Mouse (Mus musculus) MEL (cell line): ENCODE data around the gene Kmt2d.

Experiments used
- CHD2 ChIP-seq: IDR thresholded peaks from 2 replicates; pipeline ENCODE4 v1.6.1; 2011; ENCODE audit warnings: low read length, improper control_type of control experiment
- CTCF ChIP-seq, 3 experiments: IDR thresholded peaks in 2 of 3; conservative IDR thresholded peaks in 1 of 3; 2 replicates each; pipeline ENCODE4 v1.5.1; 2011 to 2012; ENCODE audit warnings: low read length in 3 of 3, low read depth in 2 of 3, mild to moderate bottlenecking in 2 of 3, improper control_type of control experiment in 1 of 3, inconsistent platforms in 1 of 3, mixed read lengths in 1 of 3, moderate library complexity in 1 of 3; ENCODE audit not compliant: control insufficient read depth in 1 of 3, insufficient read depth in 1 of 3, poor library complexity in 1 of 3, severe bottlenecking in 1 of 3
- MYB ChIP-seq: IDR thresholded peaks from 2 replicates; pipeline ENCODE4 v1.6.1; 2011; ENCODE audit warnings: mild to moderate bottlenecking, low read depth, low read length, improper control_type of control experiment
- POLR2A ChIP-seq, 2 experiments: IDR thresholded peaks; 2 replicates each; pipeline ENCODE4 v1.6.1; 2011 to 2012; ENCODE audit warnings: low read length in 2 of 2, mild to moderate bottlenecking in 2 of 2, control low read depth in 1 of 2, improper control_type of control experiment in 1 of 2, low read depth in 1 of 2, moderate library complexity in 1 of 2; ENCODE audit not compliant: control insufficient read depth in 1 of 2, insufficient read depth in 1 of 2, poor library complexity in 1 of 2
- RCOR1 ChIP-seq: IDR thresholded peaks from 2 replicates; pipeline ENCODE4 v1.6.1; 2012; ENCODE audit warnings: low read depth, mild to moderate bottlenecking, inconsistent platforms, low read length, improper control_type of control experiment
- SIN3A ChIP-seq: IDR thresholded peaks from 2 replicates; pipeline ENCODE4 v1.6.1; 2012; ENCODE audit warnings: low read length, improper control_type of control experiment, inconsistent platforms
- TAL1 ChIP-seq: IDR thresholded peaks from 2 replicates; pipeline ENCODE4 v1.6.1; 2012; ENCODE audit warnings: mild to moderate bottlenecking, inconsistent platforms, low read length, moderate library complexity, mixed read lengths
- USF2 ChIP-seq, 2 experiments: IDR thresholded peaks; 2 replicates each; pipeline ENCODE4 v1.6.1; 2011 to 2012; ENCODE audit warnings: improper control_type of control experiment in 2 of 2, low read length in 2 of 2, borderline replicate concordance in 1 of 2, inconsistent platforms in 1 of 2, low read depth in 1 of 2, mild to moderate bottlenecking in 1 of 2; ENCODE audit not compliant: insufficient read depth in 1 of 2

DNA sequence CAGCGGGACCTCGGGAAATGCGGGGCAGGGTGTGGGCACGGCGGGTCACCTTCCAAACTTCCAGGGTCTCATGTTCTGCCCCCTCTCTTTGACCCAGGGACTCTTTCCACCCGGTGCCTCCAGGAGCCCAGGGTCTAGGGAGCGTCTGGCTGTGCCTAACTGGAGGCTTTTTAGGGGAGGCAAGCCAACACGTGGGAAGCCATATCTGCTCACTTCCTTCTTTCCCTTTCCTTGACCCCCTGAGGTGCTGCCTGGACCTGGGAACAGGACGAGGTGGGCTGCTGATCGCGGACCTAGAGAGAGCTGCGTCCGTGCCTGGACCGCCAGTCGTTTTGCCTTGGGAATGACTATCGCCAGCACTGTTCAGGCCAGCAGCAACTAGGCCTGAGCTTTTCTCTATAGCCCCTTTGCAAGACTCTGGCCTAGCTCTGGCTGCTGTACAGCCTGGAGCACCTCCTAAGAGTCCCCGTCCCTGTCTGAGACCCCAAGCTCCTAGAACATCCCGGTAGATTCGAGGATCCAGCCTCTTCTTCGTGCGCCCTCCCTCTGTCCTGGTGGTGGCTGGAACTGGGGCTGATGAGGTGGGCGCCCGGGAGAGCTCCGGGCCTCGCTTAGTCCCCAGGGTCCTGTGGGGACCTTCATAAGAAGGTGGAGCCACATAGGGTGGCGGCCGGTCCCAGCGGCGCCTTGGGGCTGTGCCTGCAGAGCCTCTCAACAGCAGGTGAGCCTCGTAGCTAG, 64.8 kb downstream of the Kmt2d start:
- TF ChIP-seq CTCF (IDR thresholded peaks at IDR 0.05 in 2 of 3, conservative IDR thresholded peaks at IDR 0.05 in 1 of 3; ENCODE audit: control insufficient read depth in 1 of 3, insufficient read depth in 1 of 3, low read depth in 2 of 3, low read length in 3 of 3, poor library complexity in 1 of 3, severe bottlenecking in 1 of 3) (0 out of 6 replicates have a peak, but pooled peaks of 1 of the 3 experiments have one; percentile 0), TAL1 (no peak), POLR2A (IDR thresholded peaks at IDR 0.05; ENCODE audit: control insufficient read depth in 1 of 2, insufficient read depth in 1 of 2, low read depth in 1 of 2, low read length in 2 of 2, poor library complexity in 1 of 2) (no peak), MYB (no peak), CHD2 (no peak), SIN3A (peak; percentile 22), RCOR1 (no peak), USF2 (IDR thresholded peaks at IDR 0.05; ENCODE audit: borderline replicate concordance in 1 of 2, insufficient read depth in 1 of 2, low read depth in 1 of 2, low read length in 2 of 2) (no peak)
